Mouse (Mus musculus) E14TG2a.4 (cell line): Measurements from ENCODE around the gene Rrp12.
"Not testable (repeated sequence)": the region's sequence is repeated elsewhere in the genome, so short reads cannot be mapped to it uniquely, and the experiment has no call there.

Source experiments
- CTCF ChIP-seq: conservative IDR thresholded peaks from 2 replicates; pipeline ENCODE4 v1.5.1; 2014; ENCODE audit warnings: low read length
- POU5F1 ChIP-seq: IDR thresholded peaks from 2 replicates; pipeline ENCODE4 v1.6.1; 2014; ENCODE audit warnings: low read length, borderline replicate concordance

- TF ChIP-seq CTCF, POU5F1: not testable (repeated sequence)
Measured at GRCm38 (mm10) chr19:41914592-41914882, 18.6 kb upstream of the Rrp12 start.
